Mouse (Mus musculus) thymus, postnatal 0 days (tissue): ENCODE results near the gene Bach2. TPM values are rescaled to one million over a fixed set of nuclear protein-coding genes. Genes with fewer than 3 reads are reported as not detected.

Experiments used
- DNase-seq: peaks from one replicate; pipeline ENCODE4 v3.0.0-alpha.2; 2015; ENCODE audit warnings: low spot score
- polyA plus RNA-seq: library from polyadenylated mRNA; unstranded; fragments of >200 nt; fragmentation: Nextera tagmentation; extraction: Ambion mirVana; gene quantifications from 2 replicates; pipeline ENCODE4 v1.2.1, GENCODE M21; 2015

The Bach2 gene
- polyA plus RNA-seq, 1 experiment from 2014 or later, result 4.8 TPM

- no peak for DNase-seq
Observed at GRCm38 (mm10) chr4:32326860-32327259, 88.3 kb downstream of the Bach2 start.

- no peak for DNase-seq
Observed at GRCm38 (mm10) chr4:32327626-32328025, 89.0 kb downstream of the Bach2 start.

- no peak for DNase-seq
Observed at GRCm38 (mm10) chr4:32328561-32328960, 90.0 kb downstream of the Bach2 start.

DNA sequence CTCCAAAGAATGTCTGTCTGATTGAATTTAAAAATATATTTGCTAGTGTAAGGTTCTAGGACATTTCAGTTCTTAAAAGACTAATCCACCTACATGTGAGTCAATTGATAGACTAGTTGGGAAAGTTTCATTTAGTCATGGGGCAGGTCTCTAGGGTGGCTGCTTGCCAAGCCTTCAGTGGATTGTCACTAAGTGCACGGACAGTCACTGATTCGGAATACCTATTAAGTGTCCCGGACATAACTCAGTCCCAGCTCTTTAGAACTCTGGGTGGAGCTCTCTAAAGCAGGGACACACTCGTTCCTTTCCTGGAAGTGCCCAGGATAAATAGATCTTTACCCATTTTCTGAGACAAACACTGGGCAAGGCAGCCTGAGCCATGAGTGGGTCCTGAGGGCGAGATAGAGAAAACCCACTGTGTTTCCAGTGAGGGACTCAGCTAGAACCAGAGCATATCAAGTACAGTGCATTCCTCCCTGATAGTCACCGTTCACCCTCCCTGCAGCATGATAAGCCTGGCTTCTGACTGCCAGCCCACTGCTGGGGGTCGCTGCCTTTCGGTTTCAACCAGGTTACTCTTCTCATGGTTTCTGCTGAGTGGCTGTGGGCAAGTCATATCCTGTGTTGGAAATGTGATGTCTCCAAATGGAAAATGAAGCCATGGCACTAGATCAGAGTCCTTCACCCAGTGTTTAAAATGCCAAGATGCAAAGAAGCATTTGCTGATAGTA lies 92.1 kb downstream of the Bach2 start:
- DNase-seq, result no peak

- no peak for DNase-seq
Observed at GRCm38 (mm10) chr4:32332028-32332427, 93.4 kb downstream of the Bach2 start.

- DNase-seq, result no peak
Observed at GRCm38 (mm10) chr4:32334131-32334530, 95.5 kb downstream of the Bach2 start.

GRCm38 (mm10) chr4:32334765-32335164 lies 96.2 kb downstream of the Bach2 start:
- DNase-seq, result no peak

GRCm38 (mm10) chr4:32335659-32336058 lies 97.1 kb downstream of the Bach2 start:
- DNase-seq, result no peak

- no peak for DNase-seq
Observed at GRCm38 (mm10) chr4:32336642-32337041, 98.0 kb downstream of the Bach2 start.

GRCm38 (mm10) chr4:32337638-32338037 lies 99.0 kb downstream of the Bach2 start:
- DNase-seq, result no peak

DNA sequence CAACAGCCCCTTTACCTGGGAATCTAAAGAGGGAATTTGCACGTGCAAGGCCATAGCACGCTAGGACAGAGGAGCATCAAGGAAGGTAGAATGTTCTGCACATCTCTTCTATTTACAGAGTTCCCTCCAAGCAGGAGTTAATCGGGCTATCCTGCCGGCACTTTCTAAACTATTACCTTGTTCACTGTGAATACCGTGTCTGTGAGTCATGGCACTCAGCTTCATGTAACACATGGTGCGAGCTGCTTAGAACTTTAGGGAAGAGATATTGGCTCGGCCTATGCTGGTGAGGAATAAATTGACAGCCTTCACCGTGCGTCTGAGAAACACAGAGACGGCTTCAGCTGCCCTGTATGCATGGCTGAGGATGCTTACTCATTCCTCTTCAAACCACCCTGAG lies 99.8 kb downstream of the Bach2 start:
- no peak for DNase-seq

GRCm38 (mm10) chr4:32340844-32341243 lies 102.2 kb downstream of the Bach2 start:
- DNase-seq, result no peak

- DNase-seq, result peak; percentile 51
Observed at GRCm38 (mm10) chr4:32342269-32342668, 103.7 kb downstream of the Bach2 start.

- DNase-seq, result peak; percentile 40
Observed at GRCm38 (mm10) chr4:32343256-32344165, 104.9 kb downstream of the Bach2 start.

- DNase-seq, result no peak
Observed at GRCm38 (mm10) chr4:32344276-32344675, 105.7 kb downstream of the Bach2 start.

DNA sequence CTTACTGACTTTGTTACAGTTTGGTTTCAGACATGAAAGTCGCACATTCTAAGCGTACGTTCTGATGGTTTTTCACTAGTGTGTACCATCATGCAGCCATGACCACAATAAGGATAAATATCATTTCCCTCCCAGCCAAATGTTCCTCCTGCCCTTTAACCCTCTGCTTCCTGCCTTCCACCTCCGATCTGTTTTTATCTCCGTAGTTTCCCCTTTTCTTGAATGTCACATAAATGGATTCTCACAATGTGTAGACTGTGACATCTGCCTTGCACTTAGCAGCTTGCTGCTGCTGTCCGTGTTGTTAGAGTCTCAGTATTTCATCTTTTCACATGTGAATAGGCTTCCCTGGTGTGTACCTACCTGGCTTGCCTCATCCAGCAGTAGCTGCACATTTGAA lies 108.6 kb downstream of the Bach2 start:
- DNase-seq, result no peak

DNA sequence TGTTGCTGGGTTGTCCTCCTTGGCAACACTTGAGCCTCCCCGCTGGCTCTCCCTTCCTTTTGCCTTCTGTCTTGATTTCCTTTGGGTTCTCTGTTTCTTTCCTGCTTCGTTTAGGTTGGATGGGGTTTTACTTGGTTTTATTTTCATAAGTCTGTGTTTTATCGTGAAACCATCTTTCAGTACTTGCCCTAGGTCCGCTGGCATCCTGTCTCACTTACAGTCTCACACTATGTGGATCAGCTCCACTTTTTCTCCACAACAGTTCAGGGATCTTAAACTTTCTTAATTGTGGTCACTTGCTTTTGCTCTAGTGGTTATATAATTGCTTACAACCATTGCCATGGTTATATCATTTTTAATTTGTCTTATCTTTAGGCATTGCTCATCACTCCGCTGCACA lies 109.1 kb downstream of the Bach2 start:
- no peak for DNase-seq

GRCm38 (mm10) chr4:32349361-32349760 lies 110.8 kb downstream of the Bach2 start:
- DNase-seq, result no peak

GRCm38 (mm10) chr4:32351236-32351635 lies 112.6 kb downstream of the Bach2 start:
- DNase-seq, result peak; percentile 28

- peak; percentile 29 for DNase-seq
Observed at GRCm38 (mm10) chr4:32351661-32352246, 113.2 kb downstream of the Bach2 start.

DNA sequence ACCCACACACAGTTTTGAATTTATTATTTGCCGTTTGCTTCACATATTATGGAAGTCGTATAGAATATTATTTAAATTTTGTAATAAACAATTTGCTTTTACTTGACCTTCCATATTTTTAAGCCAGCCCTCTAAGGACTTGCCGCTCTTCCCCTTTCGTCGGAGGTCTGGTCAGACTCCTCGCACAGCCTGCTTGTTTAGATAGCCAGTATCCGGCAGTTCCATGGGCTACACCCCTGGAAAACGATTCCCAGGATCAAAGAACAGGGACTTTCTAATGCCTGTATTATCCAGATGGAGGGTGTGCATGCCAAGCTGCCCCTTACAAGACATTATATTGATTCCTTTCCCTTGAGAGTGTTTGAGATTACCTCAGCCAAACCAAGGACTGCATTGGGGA lies 113.8 kb downstream of the Bach2 start:
- no peak for DNase-seq

DNA sequence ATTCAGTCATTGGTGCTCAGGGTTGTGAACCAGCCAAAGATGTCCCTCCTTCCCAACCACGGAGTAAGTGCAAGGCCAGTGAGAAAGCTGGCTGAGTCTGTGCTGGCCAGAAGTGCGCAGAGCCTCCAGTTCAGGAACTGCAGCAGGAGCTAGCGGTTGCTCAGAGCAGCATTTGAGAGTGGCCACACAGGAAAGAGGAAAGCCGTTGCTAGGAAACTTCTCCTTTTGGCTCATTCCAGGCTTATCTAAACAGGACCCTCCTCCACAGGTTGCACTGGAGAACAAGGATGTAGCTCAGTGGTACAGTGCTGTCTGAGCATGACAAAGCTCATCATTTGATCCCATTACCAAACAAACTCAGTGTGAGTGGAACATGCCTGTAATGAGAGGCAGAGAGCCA lies 114.2 kb downstream of the Bach2 start:
- DNase-seq, result no peak
